Mouse (Mus musculus) cerebellum, adult 2 months (tissue): ENCODE results near the gene Stard13. TPM values are rescaled to one million over a fixed set of nuclear protein-coding genes. Genes with fewer than 3 reads are reported as not detected.

Experiments
- DNase-seq, 2 experiments: peaks; one replicate each; pipeline ENCODE4 v3.0.0; 2021
- H3K27ac ChIP-seq: fragments of 200-500 bp; 2 replicates; pipeline ENCODE4 v1.5.1; 2012; ENCODE audit warnings: low read length, control low read depth, inconsistent platforms; ENCODE audit not compliant: insufficient read depth
- H3K27me3 ChIP-seq: fragments of 200-500 bp; 2 replicates; pipeline ENCODE4 v1.6.1; 2012; ENCODE audit warnings: inconsistent platforms, mild to moderate bottlenecking, low read length, moderate library complexity; ENCODE audit not compliant: control insufficient read depth, insufficient read depth
- H3K4me1 ChIP-seq: fragments of 200-500 bp; 2 replicates; pipeline ENCODE4 v1.6.1; 2011; ENCODE audit warnings: low read length; ENCODE audit not compliant: control insufficient read depth, insufficient read depth
- H3K4me3 ChIP-seq: fragments of 200-500 bp; replicated peaks from 2 replicates; pipeline ENCODE3; 2011; ENCODE audit warnings: mild to moderate bottlenecking, low read depth, low read length, control low read depth; ENCODE audit not compliant: insufficient read depth
- CTCF ChIP-seq: fragments of 200-500 bp; IDR thresholded peaks from 2 replicates; pipeline ENCODE4 v1.5.1; 2011; ENCODE audit warnings: low read depth, mild to moderate bottlenecking, control low read depth, low read length, moderate library complexity, borderline replicate concordance; ENCODE audit not compliant: insufficient read depth
- POLR2A ChIP-seq: fragments of 200-500 bp; IDR thresholded peaks from 2 replicates; pipeline ENCODE4 v1.6.1; 2011; ENCODE audit warnings: low read length, control low read depth, borderline replicate concordance; ENCODE audit not compliant: insufficient read depth
- WGBS: fragments of 180-500 bp; shearing (Covaris S2); methylation state at CpG from one replicate; pipeline ENCODE4 v1.1.7; 2018; 5-methylcytosine and 5-hydroxymethylcytosine counted together
- polyA plus RNA-seq: library from polyadenylated mRNA; depleted of rRNA; stranded (reverse); fragments of >200 nt; gene quantifications from 2 replicates; pipeline ENCODE4 v1.2.3, GENCODE M21; 2012

Gene Stard13
- polyA plus RNA-seq, 1 experiment, result 9.8 TPM

DNA sequence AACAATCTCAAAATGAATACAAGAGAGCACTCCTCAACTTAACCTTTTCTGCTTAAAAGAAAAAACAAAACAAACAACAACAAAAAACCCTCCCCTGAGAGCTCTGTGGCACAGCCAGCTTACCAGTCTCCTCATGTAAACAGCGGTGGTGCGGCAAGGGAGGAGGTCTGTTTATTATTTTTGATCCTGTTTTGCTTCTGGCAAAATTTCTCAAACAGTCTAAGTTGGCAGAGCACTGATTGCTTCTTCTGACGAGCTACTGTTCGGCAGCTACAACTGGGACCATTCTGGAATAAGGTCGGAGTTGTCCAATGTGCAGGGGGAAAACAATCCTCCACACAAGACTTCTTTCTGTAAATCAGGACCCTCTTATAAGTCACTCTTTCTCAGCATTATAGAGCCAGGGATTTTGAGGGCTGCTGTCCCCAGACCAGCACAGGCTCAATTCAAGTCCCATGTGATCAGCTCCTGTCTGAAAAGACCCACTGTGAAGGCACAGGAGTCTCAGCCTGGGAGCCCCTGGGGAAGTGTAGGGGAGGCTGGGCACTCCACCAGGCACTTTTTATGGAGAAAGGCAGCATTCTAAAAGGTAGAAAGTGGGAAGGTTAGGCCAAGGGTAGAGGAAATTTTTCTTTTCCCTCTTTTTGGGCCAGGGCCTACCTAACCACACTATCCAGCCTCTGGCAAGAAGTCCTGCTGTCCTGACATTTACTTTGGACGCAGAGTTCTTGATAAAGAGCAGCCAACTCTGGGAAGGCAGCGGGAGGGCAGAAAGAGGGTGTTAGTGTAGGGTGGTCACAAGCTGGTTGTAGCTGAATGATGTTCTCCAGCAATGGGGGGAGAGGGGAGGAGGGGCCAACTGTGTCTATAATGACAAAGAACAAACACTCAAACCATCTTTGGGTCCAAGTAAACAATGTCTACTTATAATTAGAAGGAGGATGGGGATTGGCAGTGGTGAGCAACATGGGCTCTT lies 58.9 kb downstream of the Stard13 start:
- TF ChIP-seq CTCF (no peak), POLR2A (no peak)
- H3K4me3 ChIP-seq, result no peak overlapping the region
- H3K27me3 ChIP-seq, result no peaks in the 10 kb centered on the region
- H3K4me1 ChIP-seq, result no peaks in the 10 kb centered on the region
- no peak for DNase-seq
- peak overlapping the region; percentile 61; the same call in 1 of the 2 replicates for H3K27ac ChIP-seq
- WGBS, result 56% methylated on average over 7 of the region's 7 CpGs

DNA sequence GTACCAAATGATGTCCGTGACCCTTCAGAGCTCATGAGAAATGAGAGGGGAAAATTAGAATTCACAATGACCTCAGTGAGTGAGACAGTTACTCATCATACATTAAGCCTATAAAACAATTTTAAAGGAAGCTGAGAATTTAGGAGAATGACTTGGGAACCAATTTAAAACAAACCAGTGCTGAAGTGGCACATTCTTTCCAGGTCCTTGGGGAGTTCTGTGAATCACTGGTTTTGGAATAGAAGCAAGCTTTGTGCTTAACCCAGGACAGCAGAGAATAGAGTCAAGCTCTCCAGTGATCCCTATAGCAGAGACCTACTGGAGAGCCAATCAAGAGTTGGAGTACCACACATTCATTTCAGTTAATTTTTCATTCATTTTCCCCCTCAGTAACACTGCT lies 59.9 kb downstream of the Stard13 start:
- Histone ChIP-seq H3K27ac (no peak overlapping the region), H3K4me3 (no peak overlapping the region), H3K27me3 (no peaks in the 10 kb centered on the region), H3K4me1 (no peaks in the 10 kb centered on the region)
- no peak for TF ChIP-seq CTCF
- no peak for TF ChIP-seq POLR2A
- 76% methylated on average over 1 of the region's 1 CpGs for WGBS
- DNase-seq, result no peak

- Histone ChIP-seq H3K27ac (no peak overlapping the region), H3K27me3 (no peaks in the 10 kb centered on the region), H3K4me3 (no peak overlapping the region), H3K4me1 (no peaks in the 10 kb centered on the region)
- no peak for TF ChIP-seq CTCF
- no peak for TF ChIP-seq POLR2A
- no peak for DNase-seq
- 80% methylated on average over 3 of the region's 3 CpGs for WGBS
Measured at GRCm38 (mm10) chr5:151170168-151170750, 63.4 kb downstream of the Stard13 start.

DNA sequence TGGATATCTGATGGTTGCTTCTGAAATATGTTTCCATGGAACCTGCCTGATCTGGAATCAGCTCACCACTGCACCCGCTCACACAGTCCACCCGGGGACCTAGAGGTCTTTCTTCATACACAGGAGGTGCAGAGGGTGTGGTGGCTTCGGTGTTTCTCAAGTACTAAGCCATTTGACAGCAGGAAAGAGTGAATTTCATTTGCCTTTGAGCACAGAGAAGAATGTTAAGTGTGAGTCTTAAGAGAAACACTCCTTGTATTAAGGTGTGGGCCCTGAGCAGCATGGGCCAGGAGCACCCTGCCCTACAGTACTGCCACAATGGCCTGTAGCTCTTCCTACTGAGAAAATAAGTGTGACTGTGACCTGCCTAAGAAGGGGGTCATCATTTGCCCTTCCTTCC lies 65.4 kb downstream of the Stard13 start:
- no peaks in the 10 kb centered on the region for H3K4me1 ChIP-seq
- no peak for DNase-seq
- no peak overlapping the region for H3K27ac ChIP-seq
- no peak for TF ChIP-seq CTCF
- no peak for TF ChIP-seq POLR2A
- H3K4me3 ChIP-seq, result no peak overlapping the region
- no peaks in the 10 kb centered on the region for H3K27me3 ChIP-seq
- WGBS, result 92% methylated on average over 3 of the region's 3 CpGs

DNA sequence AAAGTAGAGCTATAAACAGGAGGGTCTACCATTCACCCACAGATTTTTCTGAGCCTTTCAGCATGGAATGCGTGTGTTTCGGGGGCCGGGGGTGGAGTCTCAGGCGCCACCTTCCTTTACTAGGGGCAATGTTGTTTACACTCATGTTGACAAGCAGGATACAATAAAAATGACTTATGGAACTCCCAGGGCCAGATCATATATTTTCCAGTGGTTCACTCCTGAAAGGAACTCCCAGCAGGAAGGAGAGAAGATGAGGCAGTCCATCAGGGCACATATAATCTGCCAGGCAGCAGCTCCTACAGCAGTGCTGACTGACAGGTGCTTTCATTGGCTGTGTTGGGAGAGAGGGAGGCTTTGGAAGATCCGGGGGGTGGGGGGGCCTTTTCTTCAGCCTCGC lies 66.0 kb downstream of the Stard13 start:
- no peaks in the 10 kb centered on the region for H3K4me1 ChIP-seq
- no peak overlapping the region for H3K4me3 ChIP-seq
- DNase-seq, result no peak
- TF ChIP-seq POLR2A, result no peak
- TF ChIP-seq CTCF, result no peak
- no peaks in the 10 kb centered on the region for H3K27me3 ChIP-seq
- H3K27ac ChIP-seq, result no peak overlapping the region
- 86% methylated on average over 6 of the region's 6 CpGs for WGBS

DNA sequence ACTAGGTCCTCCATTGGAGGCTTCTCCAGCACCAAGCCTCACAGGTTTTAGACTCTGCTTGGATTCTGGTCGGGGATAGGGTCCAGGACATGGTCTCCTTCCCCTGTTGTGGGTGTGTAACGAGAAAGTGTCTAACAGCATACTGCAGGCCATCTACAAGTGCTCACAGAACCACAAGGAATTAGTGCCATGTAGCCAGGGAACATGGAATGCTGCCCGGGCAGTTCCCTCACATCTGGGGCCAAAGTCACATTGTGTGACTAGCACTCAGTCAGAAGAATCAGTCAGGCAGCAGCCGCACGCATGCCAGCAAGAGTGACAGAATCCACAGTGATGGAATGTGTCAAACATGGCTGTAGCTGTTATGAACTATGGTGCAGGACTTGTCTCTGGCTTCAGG lies 67.4 kb downstream of the Stard13 start:
- 29% methylated on average over 5 of the region's 5 CpGs for WGBS
- TF ChIP-seq POLR2A (no peak), CTCF (no peak)
- DNase-seq, result peak; percentile 15 to 21
- no peaks in the 10 kb centered on the region for H3K4me1 ChIP-seq
- H3K27me3 ChIP-seq, result no peaks in the 10 kb centered on the region
- H3K27ac ChIP-seq, result peak overlapping the region; percentile 39; the same call in 1 of the 2 replicates
- no peak overlapping the region for H3K4me3 ChIP-seq

DNA sequence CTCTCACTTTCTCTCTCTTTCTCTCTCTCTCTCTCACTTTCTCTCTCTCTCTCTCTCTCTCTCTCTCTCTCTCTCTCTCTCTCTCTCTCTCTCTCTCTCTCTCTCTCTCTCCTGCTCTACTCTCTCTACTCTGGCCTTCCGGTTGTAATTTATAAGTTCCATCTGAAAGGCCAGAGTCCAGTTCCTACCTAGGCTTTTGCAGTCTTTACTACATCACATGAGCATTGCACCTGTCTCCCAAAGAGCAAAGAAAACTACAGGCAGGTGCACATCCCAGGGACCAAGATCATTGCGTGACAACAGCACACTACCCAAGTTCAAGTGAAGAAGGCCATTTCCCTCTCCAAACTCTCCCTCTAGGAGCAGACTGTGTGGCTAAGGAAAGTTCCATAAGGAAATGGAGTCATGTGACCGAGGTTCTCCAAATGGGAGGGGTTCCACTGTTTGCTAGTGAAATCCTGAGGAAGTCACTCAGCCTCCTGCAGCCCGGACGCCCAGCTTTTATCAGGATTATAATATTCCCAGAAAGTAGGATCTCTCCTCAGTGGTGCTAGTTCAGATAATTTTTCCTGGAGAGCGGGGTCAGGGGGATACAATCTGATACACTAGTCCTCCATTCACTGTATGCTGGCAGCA lies 68.1 kb downstream of the Stard13 start:
- WGBS, result 89% methylated on average over 6 of the region's 6 CpGs
- Histone ChIP-seq H3K27me3 (no peaks in the 10 kb centered on the region), H3K4me1 (no peaks in the 10 kb centered on the region), H3K27ac (no peak overlapping the region; the same call in 1 of the 2 replicates), H3K4me3 (no peak overlapping the region)
- DNase-seq, result no peak
- TF ChIP-seq CTCF, result no peak
- no peak for TF ChIP-seq POLR2A

DNA sequence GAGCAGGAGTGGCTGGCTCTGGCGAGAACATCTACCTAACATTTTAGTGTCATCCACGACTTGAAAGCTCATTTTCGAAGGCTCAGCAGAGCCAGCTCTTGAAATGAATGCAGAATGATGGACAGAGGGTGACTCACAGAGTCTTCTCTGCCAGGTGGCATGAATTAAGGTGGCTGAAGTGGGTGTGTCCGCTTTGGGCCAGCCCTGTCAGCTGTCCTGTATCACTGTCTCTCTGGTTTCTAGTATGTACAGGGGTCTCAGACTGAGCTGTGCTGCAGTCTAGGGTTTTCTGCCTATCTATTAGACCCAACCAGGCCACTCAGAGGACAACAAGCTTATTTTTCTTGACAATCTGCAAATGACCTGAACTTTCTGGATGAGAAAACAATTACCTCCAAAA lies 68.8 kb downstream of the Stard13 start:
- Histone ChIP-seq H3K4me1 (no peaks in the 10 kb centered on the region), H3K27me3 (no peaks in the 10 kb centered on the region), H3K4me3 (no peak overlapping the region), H3K27ac (peak overlapping the region; percentile 53; the same call in 1 of the 2 replicates)
- 76% methylated on average over 4 of the region's 4 CpGs for WGBS
- TF ChIP-seq CTCF, result no peak
- TF ChIP-seq POLR2A, result no peak
- no peak for DNase-seq
